Mouse (Mus musculus): ENCODE data around the gene Fam102a.

The Fam102a gene

GRCm38 (mm10) chr2:32610610-32611229 lies 75.6 kb downstream of the Fam102a start:
- no peak for DNase-seq

- no peak for DNase-seq
Measured at GRCm38 (mm10) chr2:32612274-32612673, 77.1 kb downstream of the Fam102a start.

GRCm38 (mm10) chr2:32617109-32617508 lies 82.0 kb downstream of the Fam102a start:
- no peak for DNase-seq

GRCm38 (mm10) chr2:32617601-32618000 lies 82.5 kb downstream of the Fam102a start:
- no peak for DNase-seq

GRCm38 (mm10) chr2:32618051-32618450 lies 82.9 kb downstream of the Fam102a start:
- no peak for DNase-seq

All from thymus, adult 18-20 months (tissue).